Mouse (Mus musculus) heart, embryonic 10.5 days (tissue): ENCODE data around the gene Gm10518. TPM values are rescaled to one million over a fixed set of nuclear protein-coding genes. Genes with fewer than 3 reads are reported as not detected.

Experiments
- DNase-seq: peaks from one replicate; pipeline ENCODE4 v3.0.0-alpha.2; 2017; ENCODE audit warnings: low spot score
- H3K27ac ChIP-seq: fragments of 300-500 bp; sonication (generic); 2 replicates; pipeline ENCODE4 v1.5.1; 2016; ENCODE audit warnings: mild to moderate bottlenecking
- H3K27me3 ChIP-seq: fragments of 300-500 bp; sonication (generic); 2 replicates; pipeline ENCODE4 v1.6.1; 2016; ENCODE audit warnings: mild to moderate bottlenecking; ENCODE audit not compliant: poor library complexity, insufficient read depth, severe bottlenecking
- H3K36me3 ChIP-seq: fragments of 300-500 bp; sonication (generic); 2 replicates; pipeline ENCODE4 v1.6.1; 2016; ENCODE audit warnings: mild to moderate bottlenecking, moderate library complexity
- H3K4me1 ChIP-seq: fragments of 300-500 bp; sonication (generic); 2 replicates; pipeline ENCODE4 v1.6.1; 2016; ENCODE audit warnings: mild to moderate bottlenecking
- H3K4me3 ChIP-seq: fragments of 300-500 bp; sonication (generic); 2 replicates; pipeline ENCODE4 v1.5.1; 2016; ENCODE audit warnings: mild to moderate bottlenecking, moderate library complexity
- H3K9me3 ChIP-seq: fragments of 300-500 bp; sonication (generic); 2 replicates; pipeline ENCODE4 v1.6.1; 2016; ENCODE audit warnings: mild to moderate bottlenecking, moderate library complexity
- WGBS: fragments of 180-500 bp; shearing (Covaris S2); methylation state at CpG from one replicate; pipeline ENCODE4 v1.1.7; 2016; 5-methylcytosine and 5-hydroxymethylcytosine counted together
- polyA plus RNA-seq: library from polyadenylated mRNA; unstranded; fragments of >200 nt; fragmentation: Nextera tagmentation; extraction: Ambion mirVana; gene quantifications from 2 replicates; pipeline ENCODE4 v1.2.1, GENCODE M21; 2016

Gm10518 gene
- polyA plus RNA-seq, 1 experiment from 2014 or later = 0.25 TPM

DNA sequence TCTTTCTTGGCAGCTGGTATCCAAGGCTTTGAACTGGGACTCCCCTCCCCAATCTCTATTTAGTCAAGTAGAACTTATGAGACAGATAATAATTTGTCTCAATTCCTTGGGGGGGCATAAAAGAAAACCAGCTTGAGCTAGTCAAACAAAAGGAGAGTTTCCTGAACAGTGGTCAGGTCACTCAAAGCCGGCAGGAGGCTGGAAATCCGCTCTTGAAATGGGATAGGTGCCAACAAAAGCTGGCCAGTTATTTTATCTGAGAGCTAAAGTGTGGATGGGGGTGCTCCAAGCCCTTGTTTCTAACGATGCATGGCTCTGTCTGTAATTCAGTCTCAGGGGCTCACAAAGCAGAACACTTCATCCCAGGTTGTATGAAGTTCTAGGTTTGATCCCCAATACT, 40.8 kb downstream of the Gm10518 start:
- H3K4me3 ChIP-seq = no peak overlapping the region
- H3K4me1 ChIP-seq = no peaks in the 10 kb centered on the region
- no peak overlapping the region for H3K27ac ChIP-seq
- no peaks in the 10 kb centered on the region for H3K9me3 ChIP-seq
- H3K36me3 ChIP-seq = no peaks in the 10 kb centered on the region
- no peak for DNase-seq
- 47% methylated on average over 3 of the region's 3 CpGs for WGBS
- no peaks in the 10 kb centered on the region for H3K27me3 ChIP-seq

DNA sequence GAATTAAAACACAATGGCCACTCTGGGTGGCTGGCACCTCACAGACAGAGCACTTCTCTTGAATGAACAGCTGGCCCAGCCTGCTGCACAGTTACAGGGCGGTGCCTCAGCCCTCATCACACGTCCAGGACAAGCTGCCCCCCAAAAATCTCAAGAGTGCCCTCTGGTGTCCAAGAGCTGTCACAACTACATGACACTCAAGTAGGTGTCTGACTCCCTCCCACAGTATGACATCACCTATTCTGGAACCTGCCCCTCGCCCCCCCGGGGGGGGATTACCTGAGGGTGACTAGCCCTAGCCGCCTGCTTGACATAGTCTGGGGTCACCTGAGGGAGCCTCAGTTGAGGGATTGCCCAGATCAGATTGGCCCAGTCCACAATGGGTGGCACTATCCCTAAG, 41.7 kb downstream of the Gm10518 start:
- H3K36me3 ChIP-seq = no peaks in the 10 kb centered on the region
- peak; percentile 85 for DNase-seq
- no peak overlapping the region for H3K4me3 ChIP-seq
- H3K4me1 ChIP-seq = no peaks in the 10 kb centered on the region
- no peak overlapping the region for H3K27ac ChIP-seq
- 17% methylated on average over 5 of the region's 5 CpGs for WGBS
- H3K9me3 ChIP-seq = no peaks in the 10 kb centered on the region
- no peaks in the 10 kb centered on the region for H3K27me3 ChIP-seq

DNA sequence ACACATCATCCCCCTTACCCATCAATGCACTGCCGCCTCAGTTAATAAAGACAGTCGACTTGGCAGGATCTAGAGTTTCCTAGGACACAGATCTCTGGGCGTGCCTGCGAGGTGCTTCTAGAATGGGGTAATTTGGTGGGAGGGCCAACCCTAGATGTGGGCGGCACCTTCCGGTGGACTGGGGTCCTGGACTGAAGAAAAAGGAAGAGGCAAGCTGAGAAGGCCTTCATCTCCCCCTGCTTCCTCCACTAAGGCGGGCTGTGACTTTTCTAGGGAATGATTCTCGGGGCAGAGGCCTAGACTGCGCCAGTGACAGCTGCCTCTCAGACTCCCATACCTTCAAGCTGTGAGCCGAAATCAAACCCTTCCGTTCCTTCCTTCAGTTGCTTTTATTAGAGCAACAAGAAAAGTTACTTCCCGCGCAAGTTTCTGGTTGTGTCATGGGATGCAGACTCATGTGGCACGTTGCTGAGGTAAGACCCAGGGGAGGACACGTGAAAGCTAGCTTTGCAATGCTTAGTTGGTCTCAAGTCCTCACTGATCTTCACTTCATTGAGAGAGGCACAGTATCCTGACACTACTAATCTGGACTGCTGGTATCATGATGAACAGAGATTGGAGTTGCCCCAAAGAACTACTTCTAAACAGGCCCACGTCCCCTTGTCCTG, 42.8 kb downstream of the Gm10518 start:
- WGBS = 84% methylated on average over 16 of the region's 16 CpGs
- Histone ChIP-seq H3K9me3 (no peaks in the 10 kb centered on the region), H3K36me3 (no peaks in the 10 kb centered on the region)

DNA sequence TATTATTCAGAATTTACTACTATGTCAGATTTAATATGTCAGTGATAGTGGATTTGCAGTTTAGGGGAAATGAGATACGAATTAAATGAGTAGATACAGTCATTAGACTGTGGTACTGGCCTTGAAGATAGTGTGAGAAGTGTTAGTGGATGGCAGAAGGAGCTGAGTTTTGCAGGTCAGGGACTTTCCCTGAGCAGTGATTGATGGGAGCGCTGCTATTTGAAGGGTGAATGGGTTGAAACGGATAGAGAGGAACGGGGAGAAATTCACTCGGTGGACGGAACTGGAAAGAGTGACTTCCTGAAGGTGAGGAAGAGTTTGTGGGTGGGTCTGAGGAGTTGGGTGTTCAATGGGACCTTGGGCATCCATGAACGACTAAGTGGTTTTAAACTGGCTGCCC, 44.0 kb downstream of the Gm10518 start:
- 51% methylated on average over 7 of the region's 7 CpGs for WGBS
- Histone ChIP-seq H3K4me3 (no peak overlapping the region), H3K27me3 (no peaks in the 10 kb centered on the region), H3K36me3 (no peaks in the 10 kb centered on the region), H3K4me1 (no peaks in the 10 kb centered on the region), H3K9me3 (no peaks in the 10 kb centered on the region), H3K27ac (no peak overlapping the region)
- DNase-seq = no peak

More for the DNA sequence above, 42.8 kb downstream of the Gm10518 start:
- no peak for DNase-seq
- no peaks in the 10 kb centered on the region for H3K4me1 ChIP-seq
- H3K27me3 ChIP-seq = no peaks in the 10 kb centered on the region
- no peak overlapping the region for H3K27ac ChIP-seq
- no peak overlapping the region for H3K4me3 ChIP-seq

DNA sequence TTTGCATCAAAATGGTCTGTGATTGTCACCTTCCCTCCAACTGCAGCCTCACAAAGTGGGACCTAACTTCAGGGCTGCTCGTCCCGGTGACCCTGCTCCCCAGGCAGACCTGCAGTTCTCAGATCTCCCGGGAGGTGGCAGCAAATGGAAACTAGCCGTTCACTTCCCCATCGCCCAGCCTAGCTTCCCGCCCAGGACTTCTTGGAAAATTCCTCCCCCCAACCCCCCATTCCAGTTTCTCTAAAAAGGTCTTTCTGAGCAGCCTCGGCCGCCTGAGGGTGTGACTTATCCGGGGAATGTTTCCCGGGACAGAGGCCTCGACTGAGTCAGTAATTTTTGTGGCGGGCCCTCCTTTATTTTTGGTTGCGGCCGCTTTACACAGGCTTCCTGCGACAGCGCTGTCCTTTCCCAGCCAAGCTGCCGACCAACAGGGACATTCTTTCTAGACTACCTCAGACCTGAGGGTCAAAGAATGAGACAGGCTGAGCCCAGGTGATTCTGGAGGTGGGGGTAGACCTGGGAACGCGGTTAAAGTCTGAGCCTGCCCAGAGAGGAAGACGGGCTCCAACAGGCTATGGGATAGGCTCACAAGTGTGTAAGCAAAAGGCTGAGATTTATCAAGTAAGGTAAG, 44.7 kb downstream of the Gm10518 start:
- 3% methylated on average over 20 of the region's 20 CpGs for WGBS
- Histone ChIP-seq H3K27me3 (no peaks in the 10 kb centered on the region), H3K4me1 (no peaks in the 10 kb centered on the region), H3K36me3 (no peaks in the 10 kb centered on the region), H3K4me3 (peak overlapping the region; percentile 60), H3K27ac (peak overlapping the region; percentile 86), H3K9me3 (no peaks in the 10 kb centered on the region)
- peak; percentile 90 for DNase-seq

DNA sequence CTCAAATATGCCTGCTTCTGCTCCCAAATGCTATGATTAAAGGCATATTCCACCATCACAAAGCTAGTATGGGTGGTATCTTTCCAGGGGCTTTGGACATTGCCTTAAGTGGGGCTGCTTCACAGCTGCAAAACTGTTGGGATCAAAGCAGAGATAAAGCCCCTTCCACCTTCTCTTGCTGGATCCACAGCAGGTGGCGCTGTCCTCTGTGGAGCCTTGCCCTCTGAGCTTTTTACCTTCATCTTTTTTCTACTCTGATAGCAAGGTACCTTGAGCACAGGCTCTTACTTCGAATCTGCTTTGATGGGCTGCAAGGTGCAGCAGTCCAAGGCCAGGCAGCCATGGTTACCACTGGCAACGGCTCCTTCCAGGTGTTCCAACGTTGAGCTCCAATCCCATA, 50.2 kb downstream of the Gm10518 start:
- H3K4me3 ChIP-seq = no peak overlapping the region
- no peaks in the 10 kb centered on the region for H3K27me3 ChIP-seq
- peaks cover 9% of the 10 kb centered on the region for H3K4me1 ChIP-seq
- H3K36me3 ChIP-seq = no peaks in the 10 kb centered on the region
- H3K9me3 ChIP-seq = no peaks in the 10 kb centered on the region
- H3K27ac ChIP-seq = no peak overlapping the region; the same call in 1 of the 2 replicates
- 38% methylated on average over 4 of the region's 4 CpGs for WGBS
- DNase-seq = no peak

Other genes with a start within 250 kb of the Gm10518 start
- gene Sccpdh, start 135.2 kb upstream of the Gm10518 start, polyA plus RNA-seq = 84.4 and 91.4 TPM in 2 replicates
- 0.09 TPM in 1 of 2 replicates, not detected in the other for gene Kif28, start 58.1 kb upstream of the Gm10518 start, polyA plus RNA-seq
- gene Ahctf1, start 304 bp downstream of the Gm10518 start, polyA plus RNA-seq = 21.6 and 30.2 TPM in 2 replicates
- gene Cdc42bpa, start 157.1 kb downstream of the Gm10518 start, polyA plus RNA-seq = 12.0 and 14.8 TPM in 2 replicates